Mouse (Mus musculus): ENCODE measurements around the gene Ly6g6f. TPM values are rescaled to one million over a fixed set of nuclear protein-coding genes. Genes with fewer than 3 reads are reported as not detected.
"Not testable (repeated sequence)": the region's sequence is repeated elsewhere in the genome, so short reads cannot be mapped to it uniquely, and the experiment has no call there.

Gene Ly6g6f
- total and polyA plus RNA-seq, 3 experiments, result 0.10 to 0.27 TPM; not detected in 1

DNA sequence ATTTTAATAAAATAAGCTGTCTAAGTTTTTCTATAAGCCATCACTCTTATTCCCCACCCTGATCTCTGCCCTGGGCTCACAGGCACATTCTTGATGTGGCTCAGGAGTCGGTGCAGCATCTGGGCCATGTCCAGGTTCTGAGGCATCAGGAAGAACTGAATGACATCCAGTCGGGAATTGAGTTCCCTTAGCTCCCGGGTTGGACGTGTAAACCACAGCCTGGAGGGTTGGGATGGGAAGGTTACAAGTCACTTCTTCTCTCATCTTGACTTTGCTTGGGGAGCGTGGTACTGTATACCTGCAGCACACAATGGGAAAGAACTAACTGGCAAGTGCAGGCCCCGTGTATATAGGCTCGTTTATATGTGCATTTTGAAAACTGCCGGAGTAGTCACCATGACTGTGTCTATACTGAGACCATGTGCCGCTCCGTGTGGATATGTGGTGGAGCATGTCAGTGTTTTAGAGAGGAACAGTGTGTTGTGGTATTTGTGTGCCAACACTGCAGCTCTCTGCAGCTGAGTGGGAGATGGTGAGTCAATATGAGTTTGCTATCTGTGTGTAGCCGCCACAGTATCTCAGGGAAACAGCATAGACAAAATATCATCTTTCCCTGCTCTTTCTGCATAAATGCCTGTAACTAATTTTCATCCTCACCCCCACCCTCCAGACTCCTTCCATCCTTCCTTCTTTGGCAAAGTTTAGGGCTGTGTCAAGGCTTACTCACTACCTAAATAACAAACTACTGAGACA, 46.1 kb downstream of the Ly6g6f start:
- ATAC-seq (ENCODE audit: extremely low read depth, insufficient number of reproducible peaks, low FRiP score, poor library complexity, severe bottlenecking) (no peak), DNase-seq (ENCODE audit: low spot score) (no peak)
- Histone ChIP-seq H3K27me3 (ENCODE audit: insufficient read depth, low read length) (no peaks in the 10 kb centered on the region), H3K9me3 (replicated peaks) (no peaks in the 10 kb centered on the region), H3K36me3 (replicated peaks) (peaks cover 15% of the 10 kb centered on the region), H3K4me1 (ENCODE audit: insufficient read depth, low read depth, low read length) (peaks cover 45% of the 10 kb centered on the region), H3K4me3 (ENCODE audit: low read depth, low read length) (no peak overlapping the region)
- TF ChIP-seq TAL1 (conservative IDR thresholded peaks at IDR 0.05; ENCODE audit: low read depth, low read length), result no peak
- TF ChIP-seq GATA1 (IDR thresholded peaks at IDR 0.05; ENCODE audit: borderline replicate concordance, low read length), result no peak
- no peak for TF ChIP-seq CTCF (IDR thresholded peaks at IDR 0.05; ENCODE audit: low read depth, low read length)
- TF ChIP-seq GATA2 (IDR thresholded peaks at IDR 0.05; ENCODE audit: borderline replicate concordance, low read depth, low read length), result no peak
- no peak for TF ChIP-seq POLR2AphosphoS5 (IDR thresholded peaks at IDR 0.05; ENCODE audit: insufficient replicate concordance, low read depth, low read length)

GRCm38 (mm10) chr17:35034896-35035295, 50.5 kb downstream of the Ly6g6f start:
- no peak for TF ChIP-seq TAL1 (conservative IDR thresholded peaks at IDR 0.05; ENCODE audit: low read depth, low read length)
- no peak for TF ChIP-seq POLR2AphosphoS5 (IDR thresholded peaks at IDR 0.05; ENCODE audit: insufficient replicate concordance, low read depth, low read length)
- TF ChIP-seq GATA1 (IDR thresholded peaks at IDR 0.05; ENCODE audit: borderline replicate concordance, low read length), result no peak
- no peak for TF ChIP-seq GATA2 (IDR thresholded peaks at IDR 0.05; ENCODE audit: borderline replicate concordance, low read depth, low read length)
- TF ChIP-seq CTCF (IDR thresholded peaks at IDR 0.05; ENCODE audit: low read depth, low read length), result no peak
- DNase-seq (ENCODE audit: low spot score), result no peak
- no peak for ATAC-seq (ENCODE audit: extremely low read depth, insufficient number of reproducible peaks, low FRiP score, poor library complexity, severe bottlenecking)
- no peaks in the 10 kb centered on the region for H3K27me3 ChIP-seq (ENCODE audit: insufficient read depth, low read length)
- peaks cover 21% of the 10 kb centered on the region for H3K36me3 ChIP-seq (replicated peaks)
- peaks cover 53% of the 10 kb centered on the region for H3K4me1 ChIP-seq (ENCODE audit: insufficient read depth, low read depth, low read length)
- no peak overlapping the region; the same call in 1 of the 2 replicates for H3K4me3 ChIP-seq (ENCODE audit: low read depth, low read length)
- H3K9me3 ChIP-seq (replicated peaks), result no peaks in the 10 kb centered on the region

- not testable (repeated sequence) for DNase-seq (ENCODE audit: low spot score); H3K27me3 ChIP-seq (ENCODE audit: insufficient read depth, low read length); H3K4me3 ChIP-seq (ENCODE audit: low read depth, low read length); ATAC-seq (ENCODE audit: extremely low read depth, insufficient number of reproducible peaks, low FRiP score, poor library complexity, severe bottlenecking); H3K9me3 ChIP-seq (replicated peaks)
- Histone ChIP-seq H3K4me1 (ENCODE audit: insufficient read depth, low read depth, low read length) (peaks cover 62% of the 10 kb centered on the region), H3K36me3 (replicated peaks) (peaks cover 29% of the 10 kb centered on the region)
Observed at GRCm38 (mm10) chr17:35033703-35034102, 51.7 kb downstream of the Ly6g6f start.

DNA sequence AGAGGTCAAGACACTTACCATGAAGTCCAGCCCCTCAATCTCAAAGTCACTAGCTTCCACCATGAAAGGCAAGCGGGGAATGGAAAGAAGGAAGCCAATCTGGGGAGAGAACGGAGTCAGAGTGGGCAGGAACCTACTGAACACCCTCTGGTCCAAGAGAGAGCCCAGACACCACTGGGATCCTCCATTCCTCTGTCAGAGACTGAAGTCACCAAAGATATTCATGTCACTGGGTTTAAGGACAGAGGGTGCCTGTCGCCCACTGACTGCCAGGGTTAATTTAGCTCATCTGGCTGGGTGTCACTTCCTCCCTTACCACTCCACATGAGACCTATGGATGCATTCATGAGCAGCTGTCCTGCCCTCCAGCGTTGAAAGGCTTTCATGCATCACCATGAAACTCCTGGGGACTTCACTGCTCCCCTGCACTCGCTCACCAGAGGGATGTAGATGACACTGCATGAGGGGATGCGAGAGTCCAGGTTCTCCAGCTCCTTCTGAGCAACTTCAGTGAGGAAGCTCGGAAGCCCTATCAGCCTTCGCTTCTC, 53.0 kb downstream of the Ly6g6f start:
- H3K9me3 ChIP-seq (replicated peaks), result no peaks in the 10 kb centered on the region
- H3K4me1 ChIP-seq (ENCODE audit: insufficient read depth, low read depth, low read length), result peaks cover 75% of the 10 kb centered on the region
- H3K27me3 ChIP-seq (ENCODE audit: insufficient read depth, low read length), result no peaks in the 10 kb centered on the region
- DNase-seq (ENCODE audit: low spot score) (no peak), ATAC-seq (ENCODE audit: extremely low read depth, insufficient number of reproducible peaks, low FRiP score, poor library complexity, severe bottlenecking) (no peak)
- H3K4me3 ChIP-seq (ENCODE audit: low read depth, low read length), result no peak overlapping the region
- no peak for TF ChIP-seq GATA2 (IDR thresholded peaks at IDR 0.05; ENCODE audit: borderline replicate concordance, low read depth, low read length)
- no peak for TF ChIP-seq TAL1 (conservative IDR thresholded peaks at IDR 0.05; ENCODE audit: low read depth, low read length)
- TF ChIP-seq CTCF (IDR thresholded peaks at IDR 0.05; ENCODE audit: low read depth, low read length), result no peak
- no peak for TF ChIP-seq GATA1 (IDR thresholded peaks at IDR 0.05; ENCODE audit: borderline replicate concordance, low read length)
- TF ChIP-seq POLR2AphosphoS5 (IDR thresholded peaks at IDR 0.05; ENCODE audit: insufficient replicate concordance, low read depth, low read length), result no peak
- peaks cover 31% of the 10 kb centered on the region for H3K36me3 ChIP-seq (replicated peaks)

GRCm38 (mm10) chr17:35031880-35032279, 53.5 kb downstream of the Ly6g6f start:
- no peak for TF ChIP-seq POLR2AphosphoS5 (IDR thresholded peaks at IDR 0.05; ENCODE audit: insufficient replicate concordance, low read depth, low read length)
- TF ChIP-seq TAL1 (conservative IDR thresholded peaks at IDR 0.05; ENCODE audit: low read depth, low read length), result no peak
- TF ChIP-seq GATA2 (IDR thresholded peaks at IDR 0.05; ENCODE audit: borderline replicate concordance, low read depth, low read length), result no peak
- no peak for ATAC-seq (ENCODE audit: extremely low read depth, insufficient number of reproducible peaks, low FRiP score, poor library complexity, severe bottlenecking)
- peaks cover 31% of the 10 kb centered on the region for H3K36me3 ChIP-seq (replicated peaks)
- H3K27me3 ChIP-seq (ENCODE audit: insufficient read depth, low read length), result no peaks in the 10 kb centered on the region
- no peak for DNase-seq (ENCODE audit: low spot score)
- peak overlapping the region; percentile 20; the same call in 1 of the 2 replicates for H3K4me3 ChIP-seq (ENCODE audit: low read depth, low read length)
- no peaks in the 10 kb centered on the region for H3K9me3 ChIP-seq (replicated peaks)
- peaks cover 79% of the 10 kb centered on the region for H3K4me1 ChIP-seq (ENCODE audit: insufficient read depth, low read depth, low read length)

DNA sequence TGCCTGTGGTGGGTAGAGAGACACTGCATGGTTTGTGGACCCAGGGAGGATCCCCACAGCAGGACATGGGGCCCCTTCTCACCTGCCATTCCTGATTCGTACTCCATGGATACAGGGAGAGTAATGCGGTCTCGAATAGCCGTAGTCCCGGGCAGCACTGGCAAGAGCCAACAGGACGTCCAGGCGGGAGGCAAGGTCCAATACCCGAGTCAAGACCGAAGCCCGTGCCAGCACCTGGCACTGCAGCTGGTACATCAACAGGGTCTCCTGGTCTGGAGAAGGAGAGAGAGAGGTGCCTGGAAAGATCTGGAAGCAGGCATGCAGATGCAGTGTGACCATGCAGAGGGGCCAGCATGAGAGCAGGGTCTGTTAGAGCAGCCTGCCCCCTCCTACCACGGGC, 54.1 kb downstream of the Ly6g6f start:
- H3K4me1 ChIP-seq (ENCODE audit: insufficient read depth, low read depth, low read length), result peaks cover 85% of the 10 kb centered on the region
- peak overlapping the region; percentile 6; the same call in 1 of the 2 replicates for H3K4me3 ChIP-seq (ENCODE audit: low read depth, low read length)
- no peak for TF ChIP-seq GATA1 (IDR thresholded peaks at IDR 0.05; ENCODE audit: borderline replicate concordance, low read length)
- no peak for TF ChIP-seq CTCF (IDR thresholded peaks at IDR 0.05; ENCODE audit: low read depth, low read length)
- no peak for TF ChIP-seq TAL1 (conservative IDR thresholded peaks at IDR 0.05; ENCODE audit: low read depth, low read length)
- no peak for TF ChIP-seq GATA2 (IDR thresholded peaks at IDR 0.05; ENCODE audit: borderline replicate concordance, low read depth, low read length)
- no peak for TF ChIP-seq POLR2AphosphoS5 (IDR thresholded peaks at IDR 0.05; ENCODE audit: insufficient replicate concordance, low read depth, low read length)
- H3K9me3 ChIP-seq (replicated peaks), result no peaks in the 10 kb centered on the region
- DNase-seq (ENCODE audit: low spot score) (no peak), ATAC-seq (ENCODE audit: extremely low read depth, insufficient number of reproducible peaks, low FRiP score, poor library complexity, severe bottlenecking) (no peak)
- H3K36me3 ChIP-seq (replicated peaks), result peaks cover 35% of the 10 kb centered on the region
- no peaks in the 10 kb centered on the region for H3K27me3 ChIP-seq (ENCODE audit: insufficient read depth, low read length)

Other genes starting within 250 kb of the Ly6g6f start
Only the 20 nearest of the 46 such genes appear.
- 262 and 289 TPM in 2 replicates for gene Vars, start 84.6 kb downstream of the Ly6g6f start, total RNA-seq (2014; fragmentation: Nextera tagmentation)
- gene Vars, start 84.6 kb downstream of the Ly6g6f start, total RNA-seq (2017), result 99.3 and 130 TPM in 2 replicates
- gene Vars, start 84.6 kb downstream of the Ly6g6f start, polyA plus RNA-seq (2012), result 1,339 and 1,437 TPM in 2 replicates
- gene Vwa7, start 69.0 kb downstream of the Ly6g6f start, total RNA-seq (2014; fragmentation: Nextera tagmentation), result 0.53 and 0.60 TPM in 2 replicates
- 3.5 TPM in 2 replicates for gene Vwa7, start 69.0 kb downstream of the Ly6g6f start, total RNA-seq (2017)
- 1.5 TPM in 2 replicates for gene Vwa7, start 69.0 kb downstream of the Ly6g6f start, polyA plus RNA-seq (2012)
- 35.3 and 35.5 TPM in 2 replicates for gene Sapcd1, start 57.6 kb downstream of the Ly6g6f start, total RNA-seq (2014; fragmentation: Nextera tagmentation)
- 156 and 206 TPM in 2 replicates for gene Sapcd1, start 57.6 kb downstream of the Ly6g6f start, total RNA-seq (2017)
- gene Sapcd1, start 57.6 kb downstream of the Ly6g6f start, polyA plus RNA-seq (2012), result 90.0 and 101 TPM in 2 replicates
- 41.7 and 45.5 TPM in 2 replicates for gene Msh5, start 38.9 kb downstream of the Ly6g6f start, total RNA-seq (2014; fragmentation: Nextera tagmentation)
- gene Msh5, start 38.9 kb downstream of the Ly6g6f start, total RNA-seq (2017), result 11.8 and 12.4 TPM in 2 replicates
- 11.3 and 11.5 TPM in 2 replicates for gene Msh5, start 38.9 kb downstream of the Ly6g6f start, polyA plus RNA-seq (2012)
- 211 and 218 TPM in 2 replicates for gene Clic1, start 35.6 kb downstream of the Ly6g6f start, total RNA-seq (2014; fragmentation: Nextera tagmentation)
- gene Clic1, start 35.6 kb downstream of the Ly6g6f start, total RNA-seq (2017), result 562 and 724 TPM in 2 replicates
- gene Clic1, start 35.6 kb downstream of the Ly6g6f start, polyA plus RNA-seq (2012), result 233 and 258 TPM in 2 replicates
- 52.4 and 70.3 TPM in 2 replicates for gene Ddah2, start 26.6 kb downstream of the Ly6g6f start, total RNA-seq (2014; fragmentation: Nextera tagmentation)
- gene Ddah2, start 26.6 kb downstream of the Ly6g6f start, total RNA-seq (2017), result 179 and 180 TPM in 2 replicates
- gene Ddah2, start 26.6 kb downstream of the Ly6g6f start, polyA plus RNA-seq (2012), result 242 and 291 TPM in 2 replicates
- not detected in 2 replicates for gene Ly6g6c, start 20.2 kb downstream of the Ly6g6f start, total RNA-seq (2014; fragmentation: Nextera tagmentation)
- gene Ly6g6c, start 20.2 kb downstream of the Ly6g6f start, total RNA-seq (2017), result 0.16 TPM in 1 of 2 replicates, not detected in the other
- not detected in 2 replicates for gene Ly6g6c, start 20.2 kb downstream of the Ly6g6f start, polyA plus RNA-seq (2012)
- not detected in 2 replicates for gene Mpig6b, start 19.4 kb downstream of the Ly6g6f start, total RNA-seq (2014; fragmentation: Nextera tagmentation)
- gene Mpig6b, start 19.4 kb downstream of the Ly6g6f start, total RNA-seq (2017), result 0.06 TPM in 1 of 2 replicates, not detected in the other
- gene Mpig6b, start 19.4 kb downstream of the Ly6g6f start, polyA plus RNA-seq (2012), result not detected in 2 replicates
- gene Ly6g6e, start 8.7 kb downstream of the Ly6g6f start, total RNA-seq (2014; fragmentation: Nextera tagmentation), result not detected in 2 replicates
- not detected in 2 replicates for gene Ly6g6e, start 8.7 kb downstream of the Ly6g6f start, total RNA-seq (2017)
- 0.36 TPM in 1 of 2 replicates, not detected in the other for gene Ly6g6e, start 8.7 kb downstream of the Ly6g6f start, polyA plus RNA-seq (2012)
- not detected in 2 replicates for gene Ly6g6d, start 7.5 kb downstream of the Ly6g6f start, total RNA-seq (2014; fragmentation: Nextera tagmentation)
- 0.58 TPM in 1 of 2 replicates, not detected in the other for gene Ly6g6d, start 7.5 kb downstream of the Ly6g6f start, total RNA-seq (2017)
- 2.0 and 3.6 TPM in 2 replicates for gene Ly6g6d, start 7.5 kb downstream of the Ly6g6f start, polyA plus RNA-seq (2012)
- gene Abhd16a, start 3.7 kb upstream of the Ly6g6f start, total RNA-seq (2014; fragmentation: Nextera tagmentation), result 28.9 and 32.3 TPM in 2 replicates
- 35.6 and 50.0 TPM in 2 replicates for gene Abhd16a, start 3.7 kb upstream of the Ly6g6f start, total RNA-seq (2017)
- 80.6 and 97.0 TPM in 2 replicates for gene Abhd16a, start 3.7 kb upstream of the Ly6g6f start, polyA plus RNA-seq (2012)
- gene Ly6g5c, start 22.7 kb upstream of the Ly6g6f start, total RNA-seq (2014; fragmentation: Nextera tagmentation), result not detected in 2 replicates
- not detected in 2 replicates for gene Ly6g5c, start 22.7 kb upstream of the Ly6g6f start, total RNA-seq (2017)
- gene Ly6g5c, start 22.7 kb upstream of the Ly6g6f start, polyA plus RNA-seq (2012), result not detected in 2 replicates
- gene Ly6g5b, start 29.8 kb upstream of the Ly6g6f start, total RNA-seq (2014; fragmentation: Nextera tagmentation), result not detected in 2 replicates
- gene Ly6g5b, start 29.8 kb upstream of the Ly6g6f start, total RNA-seq (2017), result 0.82 and 0.93 TPM in 2 replicates
- 0.10 and 0.12 TPM in 2 replicates for gene Ly6g5b, start 29.8 kb upstream of the Ly6g6f start, polyA plus RNA-seq (2012)
- 38.0 and 45.9 TPM in 2 replicates for gene Gpank1, start 35.8 kb upstream of the Ly6g6f start, total RNA-seq (2014; fragmentation: Nextera tagmentation)
- gene Gpank1, start 35.8 kb upstream of the Ly6g6f start, total RNA-seq (2017), result 49.0 and 54.0 TPM in 2 replicates
- 87.0 and 99.4 TPM in 2 replicates for gene Gpank1, start 35.8 kb upstream of the Ly6g6f start, polyA plus RNA-seq (2012)
- 466 and 494 TPM in 2 replicates for gene Csnk2b, start 36.4 kb upstream of the Ly6g6f start, total RNA-seq (2014; fragmentation: Nextera tagmentation)
- 431 and 460 TPM in 2 replicates for gene Csnk2b, start 36.4 kb upstream of the Ly6g6f start, total RNA-seq (2017)
- 74.4 and 79.6 TPM in 2 replicates for gene Csnk2b, start 36.4 kb upstream of the Ly6g6f start, polyA plus RNA-seq (2012)
- gene D17H6S53E, start 40.8 kb upstream of the Ly6g6f start, total RNA-seq (2014; fragmentation: Nextera tagmentation), result 5.9 and 9.3 TPM in 2 replicates
- gene D17H6S53E, start 40.8 kb upstream of the Ly6g6f start, total RNA-seq (2017), result 22.1 and 24.1 TPM in 2 replicates
- gene D17H6S53E, start 40.8 kb upstream of the Ly6g6f start, polyA plus RNA-seq (2012), result 12.5 and 12.8 TPM in 2 replicates
- not detected in 2 replicates for gene Apom, start 46.4 kb upstream of the Ly6g6f start, total RNA-seq (2014; fragmentation: Nextera tagmentation)
- 0.22 and 0.23 TPM in 2 replicates for gene Apom, start 46.4 kb upstream of the Ly6g6f start, total RNA-seq (2017)
- 0.10 and 0.11 TPM in 2 replicates for gene Apom, start 46.4 kb upstream of the Ly6g6f start, polyA plus RNA-seq (2012)
- gene Bag6, start 49.6 kb upstream of the Ly6g6f start, total RNA-seq (2014; fragmentation: Nextera tagmentation), result 160 and 182 TPM in 2 replicates
- gene Bag6, start 49.6 kb upstream of the Ly6g6f start, total RNA-seq (2017), result 60.7 and 69.5 TPM in 2 replicates
- gene Bag6, start 49.6 kb upstream of the Ly6g6f start, polyA plus RNA-seq (2012), result 686 and 799 TPM in 2 replicates
- gene Prrc2a, start 79.3 kb upstream of the Ly6g6f start, total RNA-seq (2014; fragmentation: Nextera tagmentation), result 773 and 873 TPM in 2 replicates
- 35.3 and 36.8 TPM in 2 replicates for gene Prrc2a, start 79.3 kb upstream of the Ly6g6f start, total RNA-seq (2017)
- gene Prrc2a, start 79.3 kb upstream of the Ly6g6f start, polyA plus RNA-seq (2012), result 1,534 and 1,682 TPM in 2 replicates
- 3.1 TPM in 1 of 2 replicates, not detected in the other for gene Aif1, start 90.5 kb upstream of the Ly6g6f start, total RNA-seq (2014; fragmentation: Nextera tagmentation)
- gene Aif1, start 90.5 kb upstream of the Ly6g6f start, total RNA-seq (2017), result 2.1 and 3.2 TPM in 2 replicates
- 0.17 TPM in 1 of 2 replicates, not detected in the other for gene Aif1, start 90.5 kb upstream of the Ly6g6f start, polyA plus RNA-seq (2012)

All from G1E (cell line).